Mouse (Mus musculus): ENCODE measurements around the gene Gm10447. TPM values are rescaled to one million over a fixed set of nuclear protein-coding genes. Genes with fewer than 3 reads are reported as not detected.
"Not testable (repeated sequence)": the region's sequence is repeated elsewhere in the genome, so short reads cannot be mapped to it uniquely, and the experiment has no call there.

Gene Gm10447
- polyA plus RNA-seq, 1 experiment = 0.10 TPM

GRCm38 (mm10) chr11:53431347-53432056 is 25.4 kb downstream of the Gm10447 start:
- H3K27ac ChIP-seq (ENCODE audit: insufficient read depth, low read length) = peak overlapping the region; percentile 86
- H3K4me1 ChIP-seq (ENCODE audit: control insufficient read depth, insufficient read depth, low read length) = peaks cover 5% of the 10 kb centered on the region
- TF ChIP-seq CTCF (IDR thresholded peaks at IDR 0.05; ENCODE audit: extremely low read depth, insufficient read depth, low read length) (no peak), POLR2A (IDR thresholded peaks at IDR 0.05; ENCODE audit: extremely low read depth, insufficient read depth, low read length) (no peak)
- H3K4me3 ChIP-seq (ENCODE audit: insufficient read depth, low read length) = peak overlapping the region; percentile 74

DNA sequence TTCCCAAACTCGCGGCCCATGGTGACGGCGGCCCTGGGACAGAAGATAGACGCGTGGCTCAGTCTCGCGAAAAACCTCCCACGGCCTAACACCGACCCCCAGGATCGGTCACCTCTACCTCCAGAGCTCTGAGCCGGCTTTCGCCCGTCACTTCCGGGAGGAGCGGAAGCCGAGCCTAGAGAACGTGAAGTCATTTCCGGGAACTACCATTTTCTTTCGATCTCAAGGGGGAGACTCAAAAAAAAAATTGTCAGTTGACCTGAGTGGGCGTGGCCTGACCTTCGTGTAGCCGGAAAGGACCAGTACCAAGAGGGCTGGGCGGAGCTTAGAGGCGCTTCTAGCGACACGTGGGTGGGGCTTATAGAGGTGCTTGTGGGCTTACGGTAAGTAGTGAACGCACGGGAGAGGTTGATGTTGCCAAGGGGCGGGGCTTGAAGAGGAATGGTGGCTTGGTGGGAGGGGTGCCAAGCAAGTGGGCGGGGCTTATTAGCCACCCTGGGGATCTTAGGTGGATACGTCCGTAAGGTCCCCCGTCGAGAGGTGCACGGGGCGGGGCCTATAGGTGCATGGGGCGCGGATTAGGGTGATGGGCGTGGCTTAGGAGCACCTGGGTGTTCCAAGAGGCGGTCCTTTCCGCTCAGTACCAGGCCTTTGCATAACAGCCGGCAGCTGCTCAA is 26.1 kb downstream of the Gm10447 start, which contains the start of the genes Uqcrq and Gdf9:
Uqcrq (minus strand) TSS at position 162 of the 677 bp plus-strand sequence.
Gdf9 (plus strand) TSS at position 354 of the 677 bp plus-strand sequence.
- Histone ChIP-seq H3K4me1 (ENCODE audit: control insufficient read depth, insufficient read depth, low read length) (peaks cover 5% of the 10 kb centered on the region), H3K27ac (ENCODE audit: insufficient read depth, low read length) (peak within 1 kb of the TSS; percentile 86), H3K4me3 (ENCODE audit: insufficient read depth, low read length) (peak within 1 kb of the TSS; percentile 74)
- peak; percentile 84 for TF ChIP-seq POLR2A (IDR thresholded peaks at IDR 0.05; ENCODE audit: extremely low read depth, insufficient read depth, low read length)
- no peak for TF ChIP-seq CTCF (IDR thresholded peaks at IDR 0.05; ENCODE audit: extremely low read depth, insufficient read depth, low read length)

GRCm38 (mm10) chr11:53430300-53430669 is 26.6 kb downstream of the Gm10447 start:
- H3K27ac ChIP-seq (ENCODE audit: insufficient read depth, low read length) = peak overlapping the region; percentile 79
- peaks cover 5% of the 10 kb centered on the region for H3K4me1 ChIP-seq (ENCODE audit: control insufficient read depth, insufficient read depth, low read length)
- TF ChIP-seq CTCF (IDR thresholded peaks at IDR 0.05; ENCODE audit: extremely low read depth, insufficient read depth, low read length) (no peak), POLR2A (IDR thresholded peaks at IDR 0.05; ENCODE audit: extremely low read depth, insufficient read depth, low read length) (no peak)
- H3K4me3 ChIP-seq (ENCODE audit: insufficient read depth, low read length) = peak overlapping the region; percentile 74

DNA sequence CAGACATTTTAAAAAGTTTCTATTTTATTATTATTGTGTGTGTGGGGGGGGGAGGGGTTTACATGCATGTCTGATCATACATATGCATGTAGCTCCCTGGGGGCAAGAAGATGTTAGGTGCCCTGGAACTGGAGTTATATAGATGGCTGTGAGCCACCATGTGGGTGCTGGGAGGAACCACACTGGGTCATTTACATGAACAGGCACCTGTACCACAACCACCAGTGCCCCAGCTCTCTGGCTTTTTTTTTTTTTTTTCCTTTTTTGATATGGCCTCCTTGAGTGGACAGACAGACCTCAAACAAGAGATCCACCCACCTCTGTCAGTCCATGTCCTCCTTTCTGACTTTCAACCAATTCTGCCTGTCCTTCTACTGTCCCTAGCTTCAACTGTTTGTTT is 27.7 kb downstream of the Gm10447 start:
- Histone ChIP-seq H3K4me3 (ENCODE audit: insufficient read depth, low read length) (peak overlapping the region; percentile 74; the same call in 1 of the 2 replicates), H3K27ac (ENCODE audit: insufficient read depth, low read length) (no peak overlapping the region), H3K4me1 (ENCODE audit: control insufficient read depth, insufficient read depth, low read length) (peaks cover 5% of the 10 kb centered on the region)
- TF ChIP-seq POLR2A (IDR thresholded peaks at IDR 0.05; ENCODE audit: extremely low read depth, insufficient read depth, low read length) = no peak
- no peak for TF ChIP-seq CTCF (IDR thresholded peaks at IDR 0.05; ENCODE audit: extremely low read depth, insufficient read depth, low read length)

DNA sequence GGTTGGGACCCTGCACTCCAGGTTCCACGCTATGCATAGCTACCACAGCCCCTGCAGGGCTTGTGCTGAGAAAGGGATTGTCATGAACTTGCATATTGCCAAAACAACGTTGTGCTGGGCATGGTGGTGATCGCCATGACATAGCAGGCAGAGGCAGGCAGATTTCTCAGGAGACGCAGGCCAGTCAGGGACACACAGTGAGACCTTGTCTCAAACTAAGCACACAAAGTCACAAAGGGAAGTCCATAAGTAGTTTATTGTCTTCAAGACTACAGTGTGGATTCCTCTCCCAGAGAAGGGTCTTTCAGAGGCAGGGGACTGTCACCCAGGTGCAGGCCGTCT is 28.2 kb downstream of the Gm10447 start:
- no peak overlapping the region for H3K4me3 ChIP-seq (ENCODE audit: insufficient read depth, low read length)
- no peak overlapping the region for H3K27ac ChIP-seq (ENCODE audit: insufficient read depth, low read length)
- TF ChIP-seq CTCF (IDR thresholded peaks at IDR 0.05; ENCODE audit: extremely low read depth, insufficient read depth, low read length) = no peak
- H3K4me1 ChIP-seq (ENCODE audit: control insufficient read depth, insufficient read depth, low read length) = peaks cover 5% of the 10 kb centered on the region

GRCm38 (mm10) chr11:53427993-53428715 is 28.8 kb downstream of the Gm10447 start:
- no peak overlapping the region for H3K4me3 ChIP-seq (ENCODE audit: insufficient read depth, low read length)
- H3K27ac ChIP-seq (ENCODE audit: insufficient read depth, low read length) = no peak overlapping the region
- no peak for TF ChIP-seq CTCF (IDR thresholded peaks at IDR 0.05; ENCODE audit: extremely low read depth, insufficient read depth, low read length)
- TF ChIP-seq POLR2A (IDR thresholded peaks at IDR 0.05; ENCODE audit: extremely low read depth, insufficient read depth, low read length) = no peak
- peaks cover 5% of the 10 kb centered on the region for H3K4me1 ChIP-seq (ENCODE audit: control insufficient read depth, insufficient read depth, low read length)

DNA sequence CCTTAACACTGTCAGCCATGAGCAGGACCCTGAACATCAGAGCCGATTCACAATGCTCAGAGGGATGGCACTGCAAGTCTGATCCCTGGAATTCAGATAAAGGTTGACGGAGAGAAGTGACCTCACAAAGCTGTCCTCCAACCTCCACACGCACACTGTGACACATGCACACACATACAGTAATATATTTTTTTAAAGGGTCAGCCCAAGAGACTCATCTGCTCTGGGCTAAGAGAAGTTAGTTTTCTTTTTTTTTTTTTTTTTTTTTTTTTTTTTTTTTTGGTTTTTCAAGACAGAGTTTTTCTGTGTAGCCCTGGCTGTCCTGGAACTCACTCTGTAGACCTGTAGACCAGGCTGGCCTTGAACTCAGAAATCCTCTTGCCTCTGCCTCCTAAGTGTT is 30.0 kb downstream of the Gm10447 start:
- not testable (repeated sequence) for H3K4me1 ChIP-seq (ENCODE audit: control insufficient read depth, insufficient read depth, low read length); H3K4me3 ChIP-seq (ENCODE audit: insufficient read depth, low read length); H3K27ac ChIP-seq (ENCODE audit: insufficient read depth, low read length)

DNA sequence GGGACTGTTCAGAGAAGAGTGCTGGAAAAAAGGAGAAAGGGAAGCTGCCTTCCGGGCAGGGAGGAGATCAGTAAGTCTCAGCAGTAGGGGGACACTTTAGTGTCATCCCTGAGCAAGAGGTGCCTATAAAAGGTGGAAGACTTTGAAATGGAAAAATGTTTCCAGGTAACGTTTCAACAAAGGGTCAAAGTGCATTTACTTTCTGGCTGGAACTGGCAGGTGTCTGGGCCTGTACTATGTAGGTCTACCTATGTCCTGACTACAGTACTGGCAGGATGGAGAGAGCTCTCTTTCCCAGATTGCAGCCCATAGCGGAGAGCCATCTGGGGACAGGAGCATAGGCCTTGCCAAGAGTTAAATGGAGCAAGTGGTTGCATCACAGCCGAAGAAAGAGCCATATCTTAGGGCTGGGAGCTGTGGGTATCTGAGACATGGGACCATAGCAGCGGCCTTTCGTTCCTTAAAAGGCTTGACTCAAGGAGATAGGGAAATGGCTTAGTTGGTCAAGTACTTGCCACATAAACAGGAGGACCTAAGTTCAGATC is 31.1 kb downstream of the Gm10447 start:
- Histone ChIP-seq H3K4me1 (ENCODE audit: control insufficient read depth, insufficient read depth, low read length) (peaks cover 2% of the 10 kb centered on the region; the same call in 1 of the 2 replicates), H3K4me3 (ENCODE audit: insufficient read depth, low read length) (no peak overlapping the region), H3K27ac (ENCODE audit: insufficient read depth, low read length) (no peak overlapping the region)
- TF ChIP-seq CTCF (IDR thresholded peaks at IDR 0.05; ENCODE audit: extremely low read depth, insufficient read depth, low read length) (no peak), POLR2A (IDR thresholded peaks at IDR 0.05; ENCODE audit: extremely low read depth, insufficient read depth, low read length) (no peak)

DNA sequence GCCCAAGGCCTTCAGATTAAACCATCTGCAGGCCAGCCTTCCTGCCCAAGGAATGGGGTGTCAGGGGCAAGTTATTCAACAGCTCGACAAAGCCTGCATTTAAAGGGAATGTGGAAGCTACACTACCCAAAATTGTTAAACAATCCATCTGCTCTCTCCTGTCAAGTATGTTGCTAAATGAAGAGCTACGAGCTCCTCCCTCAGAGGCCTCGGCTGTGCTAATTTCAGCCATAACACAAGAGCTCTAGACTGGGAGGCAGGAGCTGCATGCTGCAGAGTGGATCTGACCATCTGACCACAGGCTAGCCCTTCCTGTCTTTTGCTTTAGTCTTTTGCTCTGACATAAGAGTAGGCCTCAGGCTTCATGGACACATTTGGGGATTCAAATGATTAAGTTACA is 31.7 kb downstream of the Gm10447 start:
- Histone ChIP-seq H3K4me3 (ENCODE audit: insufficient read depth, low read length) (no peak overlapping the region), H3K4me1 (ENCODE audit: control insufficient read depth, insufficient read depth, low read length) (peaks cover 2% of the 10 kb centered on the region; the same call in 1 of the 2 replicates), H3K27ac (ENCODE audit: insufficient read depth, low read length) (no peak overlapping the region)
- TF ChIP-seq POLR2A (IDR thresholded peaks at IDR 0.05; ENCODE audit: extremely low read depth, insufficient read depth, low read length) = 0 out of 2 replicates have a peak, but pooled peaks have one; percentile 8
- TF ChIP-seq CTCF (IDR thresholded peaks at IDR 0.05; ENCODE audit: extremely low read depth, insufficient read depth, low read length) = no peak

Measured in cortical plate, adult 2 months (tissue).